Mouse (Mus musculus) kidney, adult 11 months (tissue): Measurements from ENCODE around the gene 1700025C18Rik.
A peak's percentile ranks its signal among the peaks of the same experiment; 100 is the strongest.

Source experiments
- DNase-seq: peaks from one replicate; pipeline ENCODE4 v3.0.0; 2022

The 1700025C18Rik gene

GRCm38 (mm10) chr2:165077055-165077454 lies 13.5 kb downstream of the 1700025C18Rik start:
- no peak for DNase-seq

GRCm38 (mm10) chr2:165074937-165075336 lies 15.6 kb downstream of the 1700025C18Rik start:
- peak; percentile 64 for DNase-seq

GRCm38 (mm10) chr2:165074081-165074884 lies 16.3 kb downstream of the 1700025C18Rik start:
- DNase-seq, result no peak

- no peak for DNase-seq
These were observed 17.2 kb downstream of the 1700025C18Rik start for GRCm38 (mm10) chr2:165073381-165073781.

GRCm38 (mm10) chr2:165070096-165070816 lies 20.3 kb downstream of the 1700025C18Rik start:
- DNase-seq, result peak; percentile 31

- DNase-seq, result no peak
These were observed 21.7 kb downstream of the 1700025C18Rik start for GRCm38 (mm10) chr2:165068806-165069205.

GRCm38 (mm10) chr2:165064489-165064888 lies 26.1 kb downstream of the 1700025C18Rik start:
- no peak for DNase-seq

GRCm38 (mm10) chr2:165061638-165062433 lies 28.7 kb downstream of the 1700025C18Rik start:
- no peak for DNase-seq

GRCm38 (mm10) chr2:165059961-165060360 lies 30.6 kb downstream of the 1700025C18Rik start:
- DNase-seq, result no peak

GRCm38 (mm10) chr2:165056377-165057085 lies 34.0 kb downstream of the 1700025C18Rik start:
- no peak for DNase-seq

- peak; percentile 19 for DNase-seq
These were observed 34.6 kb downstream of the 1700025C18Rik start for GRCm38 (mm10) chr2:165055905-165056304.

GRCm38 (mm10) chr2:165054888-165055852 lies 35.4 kb downstream of the 1700025C18Rik start, which contains the start of gene Cd40:
TSS of gene Cd40 (plus strand) at chr2:165055627.
- peak; percentile 81 for DNase-seq

- DNase-seq, result no peak
These were observed 39.0 kb downstream of the 1700025C18Rik start for GRCm38 (mm10) chr2:165051566-165051965.

- DNase-seq, result no peak
These were observed 39.6 kb downstream of the 1700025C18Rik start for GRCm38 (mm10) chr2:165050826-165051548.

GRCm38 (mm10) chr2:165049044-165049443 lies 41.5 kb downstream of the 1700025C18Rik start:
- no peak for DNase-seq

- DNase-seq, result no peak
These were observed 46.8 kb downstream of the 1700025C18Rik start for GRCm38 (mm10) chr2:165043729-165044128.

- DNase-seq, result no peak
These were observed 47.4 kb downstream of the 1700025C18Rik start for GRCm38 (mm10) chr2:165043090-165043636.

- DNase-seq, result no peak
These were observed 48.4 kb downstream of the 1700025C18Rik start for GRCm38 (mm10) chr2:165042126-165042525.

- DNase-seq, result no peak
These were observed 53.1 kb downstream of the 1700025C18Rik start for GRCm38 (mm10) chr2:165037415-165037814.

GRCm38 (mm10) chr2:165035058-165035431 lies 55.5 kb downstream of the 1700025C18Rik start:
- DNase-seq, result no peak
